Mouse (Mus musculus): ENCODE measurements around the gene Zfp697.
"Not testable (repeated sequence)": the region's sequence is repeated elsewhere in the genome, so short reads cannot be mapped to it uniquely, and the experiment has no call there.

Gene Zfp697

DNA sequence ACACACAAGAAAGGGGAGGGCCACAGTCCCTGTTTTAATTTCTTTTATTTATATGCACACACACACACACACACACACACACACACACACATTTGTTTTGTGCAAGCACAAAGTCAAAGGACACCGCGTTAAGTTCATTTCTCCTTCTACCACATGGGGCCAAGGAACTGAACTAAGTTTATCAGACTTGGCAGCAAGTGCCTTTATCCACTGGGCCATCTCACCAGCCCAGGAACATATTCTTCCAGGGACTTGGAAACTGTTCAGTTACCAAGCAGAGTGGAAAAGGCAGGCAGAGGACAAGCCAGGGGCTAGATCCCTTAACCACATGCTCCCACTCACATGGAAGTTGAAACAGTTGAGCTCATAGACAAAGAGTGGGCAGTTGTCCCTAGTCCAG is 13.5 kb upstream of the Zfp697 start:
- DNase-seq (ENCODE audit: low read depth) = no peak

DNA sequence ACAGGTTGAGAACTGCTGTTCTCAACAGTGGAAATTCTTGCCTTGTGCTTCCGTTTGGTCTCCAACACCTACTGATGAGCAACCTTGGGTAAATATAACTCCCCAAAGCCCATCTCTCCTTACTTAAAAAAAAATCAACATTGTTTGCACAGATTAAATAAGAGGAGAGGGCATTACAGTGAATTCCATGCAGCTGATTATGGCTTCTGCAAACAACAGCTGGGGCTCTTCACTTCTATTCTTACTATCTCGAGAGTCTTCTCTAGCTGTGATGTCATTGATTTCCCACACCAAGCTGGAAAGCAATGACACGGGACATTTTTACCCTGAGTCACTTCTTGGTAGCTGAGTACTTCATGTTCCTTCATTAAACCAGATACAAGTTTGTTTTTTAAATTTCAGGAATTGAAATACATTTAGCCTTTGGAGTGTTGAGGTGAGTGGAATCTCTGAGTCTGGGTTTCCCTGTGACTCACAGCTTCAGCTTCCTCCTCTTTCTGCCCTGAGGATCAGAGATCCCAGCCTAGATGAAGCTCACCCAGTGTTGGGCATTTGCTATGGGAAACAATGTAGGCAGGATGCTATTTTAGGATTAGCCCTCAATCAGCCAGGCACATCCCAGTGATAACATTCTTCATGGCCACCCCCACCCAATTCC is 8.1 kb upstream of the Zfp697 start:
- DNase-seq (ENCODE audit: low read depth) = no peak

DNA sequence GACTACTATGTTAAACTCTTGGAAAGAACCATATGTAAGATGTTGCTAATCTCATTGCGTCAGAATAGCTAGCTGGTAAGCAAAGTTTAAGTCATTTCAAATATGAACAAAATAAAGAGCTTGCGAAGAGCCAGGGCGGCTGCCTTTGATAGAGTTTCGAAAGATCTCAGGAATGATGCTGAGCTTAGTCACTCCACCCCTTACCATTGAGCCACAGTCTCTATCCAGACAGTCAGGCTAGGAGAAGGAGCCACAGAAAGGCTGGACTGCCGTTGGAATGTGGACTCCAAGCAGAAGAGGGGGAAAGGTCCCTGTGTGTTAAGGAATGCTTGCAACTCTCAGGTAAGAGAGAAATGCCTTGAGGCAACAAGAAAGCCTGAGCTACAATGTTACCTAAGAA is 7.3 kb upstream of the Zfp697 start:
- no peak for DNase-seq (ENCODE audit: low read depth)

DNA sequence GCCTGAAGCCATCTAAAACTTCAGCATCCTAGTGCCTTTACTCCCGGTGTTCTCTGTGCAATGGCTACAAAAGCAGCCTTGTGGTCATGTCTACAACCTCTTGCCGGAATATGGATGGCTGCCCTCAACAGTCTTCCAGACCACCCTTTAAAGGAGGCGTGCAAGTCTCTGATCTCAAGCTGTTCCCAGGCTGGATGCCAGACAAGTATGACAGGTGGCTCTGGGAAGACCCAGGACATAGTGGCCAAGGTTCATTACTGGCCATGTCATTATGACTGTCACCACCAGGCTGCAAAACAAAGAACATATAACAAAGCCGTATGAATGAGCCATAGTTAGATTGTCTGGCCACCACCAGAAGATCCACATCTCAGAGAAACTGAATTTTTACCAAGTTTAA is 4.0 kb upstream of the Zfp697 start:
- no peak for DNase-seq (ENCODE audit: low read depth)

DNA sequence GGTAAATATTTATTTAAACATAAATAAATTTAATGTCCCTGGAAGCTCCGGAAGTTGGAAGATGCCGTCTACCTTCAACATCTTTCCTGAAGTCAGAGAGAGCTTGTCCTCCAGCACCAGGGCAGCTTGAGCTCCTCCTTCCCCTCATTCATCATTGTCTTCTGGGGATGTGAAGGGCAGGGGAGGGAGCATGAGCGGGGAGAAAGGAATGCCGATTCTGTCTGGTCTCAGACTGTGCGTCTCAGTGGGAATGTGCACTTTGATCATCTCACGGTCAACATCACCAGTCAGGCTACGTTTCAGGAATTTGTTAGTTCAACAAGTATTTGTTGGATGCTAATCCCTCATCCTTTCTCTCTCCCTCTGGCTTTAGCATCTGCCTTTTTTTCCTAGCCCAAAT is 3.0 kb upstream of the Zfp697 start:
- no peak for DNase-seq (ENCODE audit: low read depth)

DNA sequence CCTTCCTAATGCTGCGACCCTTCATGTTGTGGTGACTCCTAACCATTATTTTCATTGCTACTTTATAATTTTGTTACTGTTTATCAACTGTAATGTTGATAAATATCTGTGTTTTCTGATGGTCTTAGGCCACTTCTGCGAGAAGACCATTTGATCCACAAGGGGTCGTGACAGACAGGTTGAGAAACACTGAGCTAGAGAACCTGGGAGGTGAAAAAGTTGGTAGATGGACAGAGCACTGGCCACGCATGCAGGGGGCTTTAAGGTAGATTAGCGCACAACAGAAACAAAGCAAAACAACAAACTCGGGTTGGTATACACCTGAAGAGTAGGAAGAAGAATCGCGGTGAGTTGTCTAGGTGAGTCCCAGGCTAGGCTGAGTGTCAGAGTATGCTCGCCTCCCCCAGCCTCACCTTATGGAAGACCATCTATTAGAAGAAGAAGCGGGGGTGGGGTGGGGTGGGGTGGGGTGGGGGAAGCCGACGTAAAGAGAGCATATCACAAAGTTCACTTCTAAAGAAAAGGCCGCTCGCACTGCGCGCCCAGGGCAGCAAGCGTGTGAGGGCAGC is 500 bp upstream of the Zfp697 start:
- no peak for DNase-seq (ENCODE audit: low read depth)

DNA sequence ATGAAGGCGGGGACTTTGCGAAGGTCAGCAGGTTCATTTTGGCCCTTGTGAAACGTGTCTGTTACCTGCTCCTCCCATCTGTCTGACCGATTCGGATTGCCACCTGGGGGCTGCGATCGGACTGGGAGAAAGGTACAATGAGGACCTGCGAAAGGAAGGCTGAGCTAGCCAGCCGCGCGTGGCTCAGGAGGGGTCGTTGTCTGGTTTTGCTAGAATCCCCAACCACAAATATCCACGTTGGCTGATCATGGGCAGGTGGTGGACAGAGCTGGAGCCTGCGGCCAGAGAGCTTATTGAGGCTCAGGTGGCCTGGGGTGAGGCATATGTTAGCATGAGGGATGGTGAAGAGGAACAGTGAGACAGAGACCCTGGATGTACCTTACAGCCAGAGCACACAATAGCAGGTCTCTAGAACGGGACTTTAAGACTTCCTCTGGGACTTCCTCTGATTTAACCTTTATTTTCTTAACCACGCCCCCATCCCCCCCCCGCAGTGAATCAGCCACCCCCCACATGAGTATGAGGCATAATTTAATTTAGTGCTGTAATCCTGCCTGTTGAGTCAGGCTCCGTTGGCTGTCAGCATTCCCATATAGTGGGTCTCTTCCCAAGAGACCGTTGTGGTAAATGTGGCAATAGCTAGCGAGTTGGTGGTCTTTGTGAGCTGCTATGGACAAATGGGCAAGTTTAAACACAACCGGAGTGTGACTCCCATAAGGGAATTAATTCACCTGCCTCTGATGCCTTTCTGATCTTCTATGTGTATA is 946 bp downstream of the Zfp697 start:
- no peak for DNase-seq (ENCODE audit: low read depth)

DNA sequence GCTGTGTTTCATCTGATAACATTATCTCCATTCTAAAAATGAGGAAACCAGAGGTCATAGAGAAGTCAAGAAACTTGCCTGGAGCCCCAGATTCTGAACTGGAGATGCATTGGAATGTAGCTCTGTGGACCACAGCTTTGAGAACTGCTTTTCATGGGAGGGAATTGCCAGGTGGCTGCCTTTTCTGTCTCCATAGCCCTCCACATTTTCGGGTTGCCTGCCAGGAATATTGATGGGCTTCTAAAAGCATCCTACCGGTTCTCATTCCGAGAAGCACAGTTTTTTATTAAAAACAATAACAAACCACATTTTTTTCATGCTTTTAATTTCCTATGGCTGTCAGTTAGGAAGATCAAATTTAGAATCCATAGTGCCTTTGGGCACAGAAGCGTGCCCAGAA is 4.8 kb downstream of the Zfp697 start:
- no peak for DNase-seq (ENCODE audit: low read depth)

DNA sequence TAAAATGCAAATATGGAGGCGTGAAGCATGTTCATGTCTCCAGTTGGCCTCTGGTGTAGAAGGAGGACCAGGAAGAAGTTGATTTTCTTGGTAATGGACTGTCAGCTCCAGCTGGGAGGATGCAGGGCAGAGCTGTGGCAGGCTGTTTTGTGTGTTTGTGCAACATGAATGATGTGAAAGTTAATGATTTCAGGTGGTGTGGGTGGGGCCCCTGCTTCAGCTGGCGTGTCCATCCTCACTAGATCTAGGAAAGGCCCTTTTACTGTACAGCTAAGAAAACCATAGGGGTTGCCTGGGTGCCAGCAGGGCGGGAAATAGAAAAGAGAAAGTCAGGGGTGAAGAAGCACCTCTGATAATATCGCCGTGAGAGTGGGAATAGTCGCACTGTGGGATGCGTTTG is 5.5 kb downstream of the Zfp697 start:
- no peak for DNase-seq (ENCODE audit: low read depth)

DNA sequence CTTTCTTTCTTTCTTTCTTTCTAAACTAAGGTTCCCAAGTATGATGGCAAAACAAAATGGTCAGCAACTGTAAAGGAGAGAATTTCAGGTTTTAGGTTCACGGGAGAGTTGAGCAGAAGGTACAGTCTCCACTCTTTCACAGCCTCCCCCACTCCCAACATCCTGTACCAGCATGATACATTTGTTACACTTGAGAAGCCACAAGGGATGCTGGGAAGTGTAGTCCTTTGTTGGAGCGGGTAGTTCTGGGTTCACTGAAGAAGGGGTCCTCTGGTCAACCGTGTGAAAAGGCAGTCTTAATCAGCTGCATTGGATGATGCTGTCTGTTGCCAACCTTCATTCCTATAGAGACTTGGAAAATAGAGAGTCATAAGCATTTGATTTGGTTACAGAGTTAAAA is 7.0 kb downstream of the Zfp697 start:
- DNase-seq (ENCODE audit: low read depth) = no peak

DNA sequence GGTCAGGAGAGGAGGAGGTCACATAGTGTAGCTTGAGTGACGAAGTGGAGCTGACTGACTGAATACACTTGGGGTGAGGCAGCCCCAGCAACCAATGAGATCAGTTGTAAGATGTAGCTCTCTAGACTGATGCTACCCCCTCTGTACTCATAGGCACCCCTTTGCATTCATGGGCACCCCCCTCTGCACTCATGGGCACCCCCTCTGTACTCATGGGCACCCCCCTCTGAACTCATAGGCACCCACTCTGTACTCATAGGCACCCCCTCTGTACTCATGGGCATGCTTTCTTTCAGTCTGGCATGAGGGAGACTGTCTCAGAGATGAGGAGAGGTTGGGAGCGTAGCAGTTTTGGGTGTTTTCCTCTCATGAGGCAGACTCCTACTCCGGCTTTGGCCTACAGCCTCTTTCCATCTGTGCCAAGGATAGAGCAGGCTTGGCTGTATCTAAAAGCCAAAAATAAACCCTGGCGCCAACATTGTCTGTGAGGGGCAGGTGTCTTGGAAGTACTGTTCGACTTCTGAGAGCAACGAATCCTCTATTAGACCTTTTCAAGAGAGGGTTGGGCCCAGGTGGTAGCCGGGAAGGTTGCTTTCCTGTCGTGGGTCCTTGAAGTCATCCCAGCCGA is 22.1 kb downstream of the Zfp697 start:
- not testable (repeated sequence) for DNase-seq (ENCODE audit: low read depth)

DNA sequence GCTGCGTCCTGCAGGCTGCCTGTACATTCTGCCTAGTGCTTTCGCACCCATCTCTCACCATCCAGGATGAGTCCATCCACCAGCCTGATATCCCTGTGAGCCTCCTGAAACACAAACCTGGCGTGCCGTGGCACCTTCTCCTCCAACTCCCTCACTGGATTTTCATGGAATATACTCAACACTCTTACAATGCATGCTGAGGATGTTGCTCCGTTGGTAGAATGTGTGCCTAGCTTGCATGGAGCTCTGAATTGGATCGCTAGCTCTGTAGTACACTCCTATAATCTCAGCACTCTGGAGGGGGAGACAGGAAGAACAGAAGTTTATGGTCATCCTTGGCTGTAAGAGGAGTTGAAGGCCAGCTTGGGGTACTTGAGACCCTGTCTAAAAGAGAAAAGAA is 23.6 kb downstream of the Zfp697 start:
- DNase-seq (ENCODE audit: low read depth) = not testable (repeated sequence)

DNA sequence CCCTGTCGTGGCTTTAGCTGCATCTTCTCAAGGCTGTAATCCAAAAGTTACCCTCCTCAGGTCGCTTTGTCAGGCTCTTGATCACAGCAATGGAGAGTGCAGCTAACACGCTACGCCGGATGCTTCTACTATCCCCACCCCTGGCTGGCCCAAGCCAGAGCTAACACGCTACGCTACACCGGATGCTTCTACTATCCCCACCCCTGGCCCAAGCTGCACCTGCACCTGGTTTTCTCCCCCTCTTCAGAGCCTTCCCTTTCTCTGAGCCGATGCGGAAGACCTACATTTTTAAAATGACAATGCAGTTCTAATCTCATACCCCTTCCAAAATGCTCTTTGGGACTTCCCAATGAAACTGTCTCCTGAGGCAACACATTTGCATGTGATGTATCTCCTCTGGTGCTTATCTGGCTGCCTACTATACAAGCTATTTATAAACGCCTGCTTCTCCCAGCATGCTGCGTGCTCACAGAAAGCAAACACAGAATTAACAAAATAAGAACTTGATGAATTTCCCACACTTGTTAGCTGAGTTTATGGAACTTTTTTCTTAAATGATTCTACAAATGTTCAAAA is 24.4 kb downstream of the Zfp697 start:
- DNase-seq (ENCODE audit: low read depth) = peak; percentile 37

DNA sequence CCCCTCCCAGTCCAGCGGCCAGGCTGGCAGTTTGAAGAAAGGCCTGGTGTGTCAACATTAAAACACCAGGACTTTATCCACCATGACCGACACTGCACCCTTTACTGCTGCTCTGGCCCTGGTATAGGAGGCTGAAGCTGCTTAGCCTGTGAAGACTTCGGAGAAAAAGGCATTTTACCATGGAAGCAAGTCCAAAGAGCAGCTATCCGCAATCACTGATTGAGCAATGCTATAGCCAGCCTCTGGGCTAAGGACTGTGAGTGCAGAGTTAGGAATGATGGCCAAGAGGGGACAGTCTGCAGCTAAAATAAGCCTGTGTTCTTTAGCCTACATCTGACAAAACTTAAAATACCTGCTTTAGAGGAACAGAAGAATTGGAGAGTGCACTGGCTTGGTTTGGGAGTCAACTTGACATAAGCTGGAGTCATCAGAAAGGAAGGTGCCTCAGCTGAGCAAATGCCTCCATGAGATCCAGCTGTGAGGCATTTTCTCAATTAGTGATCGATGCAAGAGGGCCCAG is 25.1 kb downstream of the Zfp697 start:
- not testable (repeated sequence) for DNase-seq (ENCODE audit: low read depth)

DNA sequence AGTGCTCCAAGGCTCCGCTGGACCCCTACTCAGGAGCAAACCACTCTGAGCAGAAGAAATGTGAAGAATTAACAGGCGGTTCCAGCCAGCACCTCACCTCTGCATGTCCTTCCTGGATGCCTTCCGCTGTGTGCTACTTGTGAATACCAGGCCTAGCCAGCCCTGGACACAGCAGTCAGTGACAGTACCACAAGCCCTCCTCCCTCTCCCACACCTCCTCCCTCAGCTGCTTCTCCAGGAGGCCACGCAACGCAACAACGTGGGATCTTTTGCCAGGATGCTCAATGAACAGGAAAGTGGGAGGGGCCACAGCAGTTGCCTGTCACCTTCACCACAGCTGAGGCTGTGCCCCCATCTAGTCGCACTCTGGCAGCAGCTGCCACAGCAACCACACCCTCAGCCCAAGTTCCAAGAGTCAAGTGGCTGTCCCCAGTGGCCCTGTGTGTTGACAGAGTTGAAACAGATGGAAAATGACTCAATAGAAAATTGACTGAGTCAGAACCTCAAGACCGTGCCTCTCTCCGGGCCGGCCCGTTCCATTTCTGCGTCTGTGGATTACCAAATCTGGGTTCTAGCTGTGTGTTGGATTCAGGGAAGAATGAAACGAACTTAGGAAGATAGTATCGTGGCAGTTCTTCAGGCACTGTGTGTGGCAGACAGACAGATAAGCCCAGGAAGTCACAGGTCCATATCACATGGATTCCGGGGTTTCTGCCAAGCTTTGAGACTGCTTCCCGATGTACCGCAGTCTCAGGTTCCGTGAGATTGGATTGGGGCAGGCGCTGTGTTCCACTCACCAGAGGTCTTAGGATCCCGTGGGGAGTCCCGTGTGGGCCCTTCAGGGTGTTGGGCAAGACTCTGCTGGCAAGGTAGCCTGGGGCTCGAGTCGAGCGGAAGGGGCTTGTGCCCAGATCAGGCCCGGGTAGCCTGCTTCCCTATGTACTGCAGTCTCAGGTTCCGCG is 28.6 kb downstream of the Zfp697 start:
- not testable (repeated sequence) for DNase-seq (ENCODE audit: low read depth)

DNA sequence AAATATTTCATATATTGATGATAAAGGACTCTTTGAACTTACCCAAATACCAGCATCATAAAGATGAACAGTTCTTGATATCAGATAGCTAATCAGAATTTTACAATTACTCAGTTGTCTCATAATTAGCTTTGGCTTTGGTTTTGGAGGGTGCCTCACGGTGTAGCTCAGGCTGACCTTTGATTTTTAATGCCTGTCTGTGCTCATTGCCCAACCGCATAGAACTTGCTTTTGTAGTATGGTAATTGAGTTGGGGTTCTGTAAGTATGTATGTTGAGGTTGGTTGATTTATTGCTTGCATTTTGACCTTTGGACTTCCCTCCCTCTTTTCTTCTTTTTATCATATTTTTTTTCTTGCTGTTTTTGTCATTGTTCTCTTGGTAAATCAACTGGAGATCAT is 31.5 kb downstream of the Zfp697 start:
- DNase-seq (ENCODE audit: low read depth) = no peak

DNA sequence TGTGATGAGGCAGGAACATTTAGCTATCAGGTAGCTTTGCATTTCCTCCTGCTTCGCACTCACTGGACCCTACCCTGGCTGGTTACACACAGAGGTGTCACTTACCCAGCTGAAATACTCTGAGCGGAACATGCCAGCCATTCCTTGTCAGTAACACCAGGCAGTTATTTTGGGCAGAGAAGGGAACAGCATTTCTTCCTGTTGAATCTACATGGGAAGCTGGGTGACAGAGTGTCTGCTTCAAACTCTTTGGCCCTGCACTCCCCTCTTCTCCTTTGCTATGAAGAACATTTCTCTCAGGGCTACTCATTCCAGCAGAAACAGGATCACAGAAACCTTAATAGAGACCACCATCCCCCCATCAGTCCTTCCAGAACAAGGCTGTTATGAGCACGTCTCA is 32.0 kb downstream of the Zfp697 start:
- DNase-seq (ENCODE audit: low read depth) = no peak

DNA sequence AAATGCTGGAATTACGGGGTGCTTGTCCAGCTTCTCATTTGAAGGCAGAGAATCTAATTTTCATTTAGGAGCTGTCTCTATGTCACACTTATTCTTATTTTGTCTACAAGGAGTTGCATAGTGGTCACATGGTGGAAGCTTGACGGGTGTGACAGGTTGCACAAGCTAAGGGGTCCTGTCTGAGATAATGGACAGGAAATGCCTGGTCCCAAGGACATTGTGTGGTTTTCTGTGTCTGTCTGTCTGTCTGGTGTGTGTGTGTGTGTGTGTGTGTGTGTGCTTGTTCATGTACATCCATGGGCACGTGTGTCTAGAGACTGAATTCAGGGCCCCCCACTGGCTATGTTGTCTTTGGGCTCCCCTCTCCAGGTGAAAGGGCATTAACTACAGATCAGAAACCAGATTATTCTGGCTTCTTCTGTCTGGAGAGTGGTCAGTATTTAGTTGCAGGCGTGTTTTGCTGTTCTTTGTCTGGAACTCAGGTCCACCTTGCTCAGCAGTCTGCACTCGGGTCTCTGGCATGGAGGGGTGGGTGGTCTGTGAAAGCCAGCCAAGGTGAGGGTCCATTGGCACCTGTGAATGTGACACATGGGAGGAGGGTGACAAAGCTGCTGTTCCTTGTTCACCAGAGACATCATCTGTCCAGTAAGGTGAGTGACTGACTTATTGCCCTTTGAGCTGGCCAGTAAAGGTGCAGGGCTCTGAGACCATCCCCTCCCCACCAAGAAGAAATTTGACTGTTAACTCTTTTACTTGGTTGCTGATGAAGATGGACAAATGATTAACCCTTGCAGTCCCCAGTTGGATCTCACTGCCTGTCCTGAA is 34.4 kb downstream of the Zfp697 start:
- DNase-seq (ENCODE audit: low read depth) = no peak

DNA sequence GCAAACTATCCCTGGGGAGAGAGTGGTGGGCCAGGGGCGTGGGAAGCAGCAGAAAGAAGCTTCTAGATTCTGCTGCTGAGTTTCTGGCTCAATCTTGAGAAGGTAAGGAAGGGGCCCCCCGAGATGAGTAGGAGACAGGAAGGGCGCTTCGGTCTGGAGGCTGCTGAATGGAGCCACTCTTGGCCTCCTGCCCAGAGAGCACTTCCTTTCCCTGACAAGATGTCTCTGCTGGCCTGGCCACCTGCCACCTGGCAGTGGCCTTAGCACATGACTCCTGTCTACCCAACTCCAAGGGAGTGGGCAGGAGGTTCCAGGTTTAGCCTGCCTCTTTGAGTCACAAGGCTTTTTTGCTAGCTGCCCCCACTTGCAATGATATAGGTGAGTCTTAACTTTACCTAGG is 35.1 kb downstream of the Zfp697 start:
- no peak for DNase-seq (ENCODE audit: low read depth)

DNA sequence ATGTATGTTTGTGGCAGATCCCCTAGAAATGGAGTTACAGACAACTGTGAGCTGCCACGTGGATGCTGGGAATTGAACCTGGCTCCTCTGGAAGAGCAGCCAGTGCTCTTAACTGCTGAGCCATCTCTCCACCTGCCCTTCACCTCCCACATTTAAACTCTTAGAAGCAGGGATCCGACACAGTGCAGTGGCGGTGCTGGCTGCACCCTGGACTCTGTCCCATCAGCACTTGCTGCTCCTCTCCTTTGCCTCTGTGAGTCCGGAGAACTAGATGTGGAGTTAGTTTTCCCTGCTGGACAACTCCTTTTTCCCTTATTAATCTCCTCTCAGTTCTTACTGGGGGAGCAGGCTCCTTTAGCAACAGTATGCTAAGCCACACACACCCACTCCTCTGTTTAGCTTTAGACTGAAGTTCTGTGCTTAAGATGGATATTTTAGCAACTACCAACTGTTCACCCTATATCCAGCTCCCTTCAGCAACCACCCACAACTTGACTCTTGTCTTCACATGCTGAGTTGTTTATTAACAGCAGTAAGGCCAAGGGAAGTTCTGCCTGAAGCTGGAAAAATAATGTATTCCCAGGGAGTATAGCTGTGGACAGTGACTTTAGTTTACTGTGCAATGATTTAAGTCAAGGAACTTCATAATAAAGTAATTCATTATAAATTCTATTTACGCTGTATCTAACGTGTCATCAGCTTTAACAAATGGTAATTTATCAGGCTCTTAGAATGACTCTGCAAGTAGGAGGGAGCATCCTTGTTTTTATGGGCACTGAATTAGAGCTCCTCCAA is 36.9 kb downstream of the Zfp697 start:
- DNase-seq (ENCODE audit: low read depth) = no peak
